Mouse (Mus musculus) intestine, embryonic 14.5 days (tissue): ENCODE measurements around the gene Psmd14. TPM values are rescaled to one million over a fixed set of nuclear protein-coding genes. Genes with fewer than 3 reads are reported as not detected.
A peak's percentile ranks its signal among the peaks of the same experiment; 100 is the strongest.

ENCODE experiments used
- ATAC-seq: fragments of 200-750 bp; cut with Nextera tagmentation; replicated peaks from 2 replicates; pipeline ENCODE4 v1.8.0; 2017; ENCODE audit warnings: low read depth, moderate number of reproducible peaks, moderate TSS enrichment, moderate library complexity; ENCODE audit not compliant: low FRiP score, low TSS enrichment
- DNase-seq: peaks from one replicate; pipeline ENCODE4 v3.0.0-alpha.2; 2018; ENCODE audit warnings: low spot score
- H3K27ac ChIP-seq: fragments of 300-500 bp; sonication (generic); 2 replicates; pipeline ENCODE4 v1.5.1; 2014; ENCODE audit warnings: low read depth, mild to moderate bottlenecking, control low read depth
- H3K27me3 ChIP-seq: fragments of 300-500 bp; sonication (generic); replicated peaks from 2 replicates; pipeline ENCODE4 v1.6.1; 2014; ENCODE audit warnings: low read length, control low read depth; ENCODE audit not compliant: control insufficient read depth, insufficient read depth
- H3K36me3 ChIP-seq: fragments of 300-500 bp; sonication (generic); 2 replicates; pipeline ENCODE4 v1.6.1; 2014; ENCODE audit warnings: low read length, control low read depth; ENCODE audit not compliant: control insufficient read depth, insufficient read depth
- H3K4me1 ChIP-seq: fragments of 300-500 bp; sonication (generic); replicated peaks from 2 replicates; pipeline ENCODE4 v1.6.1; 2014; ENCODE audit warnings: low read length, control low read depth, mixed read lengths; ENCODE audit not compliant: control insufficient read depth, insufficient read depth
- H3K4me2 ChIP-seq: fragments of 300-500 bp; sonication (generic); 2 replicates; pipeline ENCODE4 v1.6.1; 2014; ENCODE audit warnings: low read length
- H3K4me3 ChIP-seq: fragments of 300-500 bp; sonication (generic); 2 replicates; pipeline ENCODE4 v1.5.1; 2014; ENCODE audit warnings: low read depth, low read length, control low read depth, mixed read lengths
- H3K9ac ChIP-seq: fragments of 300-500 bp; sonication (generic); 2 replicates; pipeline ENCODE4 v1.6.1; 2014; ENCODE audit warnings: mild to moderate bottlenecking, low read length
- H3K9me3 ChIP-seq: fragments of 300-500 bp; sonication (generic); 2 replicates; pipeline ENCODE4 v1.6.1; 2016; ENCODE audit warnings: low read length, control low read depth; ENCODE audit not compliant: control insufficient read depth
- WGBS: fragments of 180-500 bp; shearing (Covaris S2); extraction: QIAGEN DNeasy Blood & Tissue Kit; methylation state at CpG from one replicate; pipeline ENCODE4 v1.1.7; 2014; 5-methylcytosine and 5-hydroxymethylcytosine counted together
- polyA plus RNA-seq: library from polyadenylated mRNA; unstranded; fragments of >200 nt; fragmentation: Nextera tagmentation; extraction: Ambion mirVana; gene quantifications from 2 replicates; pipeline ENCODE4 v1.2.1, GENCODE M21; 2014

Gene Psmd14
- polyA plus RNA-seq, 1 experiment from 2014 or later: 193 TPM

GRCm38 (mm10) chr2:61794960-61795359, 83.5 kb downstream of the Psmd14 start:
- DNase-seq (no peak), ATAC-seq (no peak)
- H3K4me2 ChIP-seq: no peak overlapping the region
- H3K27me3 ChIP-seq: no peaks in the 10 kb centered on the region
- no peak overlapping the region for H3K9ac ChIP-seq
- H3K9me3 ChIP-seq: no peaks in the 10 kb centered on the region
- 78% methylated on average over 5 of the region's 5 CpGs for WGBS
- H3K36me3 ChIP-seq: peaks cover 9% of the 10 kb centered on the region; the same call in 1 of the 2 replicates
- H3K27ac ChIP-seq: no peak overlapping the region
- H3K4me1 ChIP-seq: no peaks in the 10 kb centered on the region
- no peak overlapping the region for H3K4me3 ChIP-seq

GRCm38 (mm10) chr2:61798048-61798447, 86.6 kb downstream of the Psmd14 start:
- no peaks in the 10 kb centered on the region for H3K9me3 ChIP-seq
- no peak overlapping the region for H3K9ac ChIP-seq
- no peak for ATAC-seq
- no peak overlapping the region for H3K4me2 ChIP-seq
- peaks cover 11% of the 10 kb centered on the region; the same call in 1 of the 2 replicates for H3K36me3 ChIP-seq
- WGBS: 91% methylated on average over 1 of the region's 1 CpGs
- 0 out of 2 replicates have a peak, but pooled peaks cover 2% of the 10 kb centered on the region for H3K4me1 ChIP-seq
- DNase-seq: no peak
- H3K4me3 ChIP-seq: no peak overlapping the region
- peaks cover 20% of the 10 kb centered on the region for H3K27me3 ChIP-seq
- H3K27ac ChIP-seq: no peak overlapping the region

GRCm38 (mm10) chr2:61802656-61803251, 91.3 kb downstream of the Psmd14 start, which contains the start of gene Tbr1:
Tbr1 (plus strand) TSS chr2:61802930.
- peak; percentile 64 for DNase-seq
- Histone ChIP-seq H3K9me3 (no peaks in the 10 kb centered on the region), H3K4me1 (0 out of 2 replicates have a peak, but pooled peaks cover 2% of the 10 kb centered on the region), H3K36me3 (peaks cover 7% of the 10 kb centered on the region; the same call in 1 of the 2 replicates), H3K9ac (no peak within 1 kb of the TSS), H3K4me3 (no peak within 1 kb of the TSS), H3K4me2 (no peak within 1 kb of the TSS), H3K27ac (no peak within 1 kb of the TSS), H3K27me3 (peaks cover 67% of the 10 kb centered on the region)
- ATAC-seq: peak; percentile 29; the same call in 1 of the 2 replicates
- 11% methylated on average over 11 of the region's 11 CpGs for WGBS

- Histone ChIP-seq H3K4me3 (no peak overlapping the region), H3K4me1 (0 out of 2 replicates have a peak, but pooled peaks cover 2% of the 10 kb centered on the region), H3K27ac (no peak overlapping the region), H3K36me3 (peaks cover 7% of the 10 kb centered on the region; the same call in 1 of the 2 replicates), H3K9me3 (no peaks in the 10 kb centered on the region), H3K4me2 (no peak overlapping the region), H3K27me3 (peaks cover 76% of the 10 kb centered on the region), H3K9ac (no peak overlapping the region)
- no peak for ATAC-seq
- peak; percentile 67 for DNase-seq
- 2% methylated on average over 29 of the region's 29 CpGs for WGBS
Observed at GRCm38 (mm10) chr2:61803443-61804367, 92.2 kb downstream of the Psmd14 start.

GRCm38 (mm10) chr2:61804382-61804840, 92.9 kb downstream of the Psmd14 start:
- 3% methylated on average over 10 of the region's 10 CpGs for WGBS
- no peak overlapping the region for H3K27ac ChIP-seq
- 0 out of 2 replicates have a peak, but pooled peaks cover 2% of the 10 kb centered on the region for H3K4me1 ChIP-seq
- H3K9ac ChIP-seq: no peak overlapping the region
- DNase-seq (no peak), ATAC-seq (no peak)
- no peaks in the 10 kb centered on the region for H3K9me3 ChIP-seq
- peaks cover 83% of the 10 kb centered on the region for H3K27me3 ChIP-seq
- H3K4me3 ChIP-seq: no peak overlapping the region
- peaks cover 7% of the 10 kb centered on the region; the same call in 1 of the 2 replicates for H3K36me3 ChIP-seq
- H3K4me2 ChIP-seq: no peak overlapping the region

GRCm38 (mm10) chr2:61804841-61805540, 93.5 kb downstream of the Psmd14 start:
- H3K27ac ChIP-seq: no peak overlapping the region
- H3K4me1 ChIP-seq: 0 out of 2 replicates have a peak, but pooled peaks cover 2% of the 10 kb centered on the region
- 1% methylated on average over 39 of the region's 39 CpGs for WGBS
- ATAC-seq: peak; percentile 36; the same call in 1 of the 2 replicates
- H3K4me3 ChIP-seq: no peak overlapping the region
- no peaks in the 10 kb centered on the region for H3K9me3 ChIP-seq
- no peak overlapping the region for H3K4me2 ChIP-seq
- DNase-seq: peak; percentile 83
- H3K27me3 ChIP-seq: peaks cover 89% of the 10 kb centered on the region
- no peak overlapping the region for H3K9ac ChIP-seq
- H3K36me3 ChIP-seq: peaks cover 4% of the 10 kb centered on the region; the same call in 1 of the 2 replicates

GRCm38 (mm10) chr2:61805541-61806345, 94.2 kb downstream of the Psmd14 start:
- Histone ChIP-seq H3K27ac (no peak overlapping the region), H3K9me3 (no peaks in the 10 kb centered on the region), H3K27me3 (peaks cover 97% of the 10 kb centered on the region), H3K36me3 (no peaks in the 10 kb centered on the region), H3K4me2 (no peak overlapping the region), H3K4me3 (peak overlapping the region; percentile 6; the same call in 1 of the 2 replicates), H3K4me1 (0 out of 2 replicates have a peak, but pooled peaks cover 2% of the 10 kb centered on the region), H3K9ac (no peak overlapping the region)
- 0 out of 2 replicates have a peak, but pooled peaks have one; percentile 20 for ATAC-seq
- under 1% methylated on average over 38 of the region's 39 CpGs for WGBS
- DNase-seq: peak; percentile 55
